Mouse (Mus musculus): ENCODE measurements around the gene Gjd3. TPM values are rescaled to one million over a fixed set of nuclear protein-coding genes. Genes with fewer than 3 reads are reported as not detected.
"Not testable (repeated sequence)": the region's sequence is repeated elsewhere in the genome, so short reads cannot be mapped to it uniquely, and the experiment has no call there.

The Gjd3 gene
- polyA plus RNA-seq, 1 experiment from 2014 or later, result 0.56 TPM

DNA sequence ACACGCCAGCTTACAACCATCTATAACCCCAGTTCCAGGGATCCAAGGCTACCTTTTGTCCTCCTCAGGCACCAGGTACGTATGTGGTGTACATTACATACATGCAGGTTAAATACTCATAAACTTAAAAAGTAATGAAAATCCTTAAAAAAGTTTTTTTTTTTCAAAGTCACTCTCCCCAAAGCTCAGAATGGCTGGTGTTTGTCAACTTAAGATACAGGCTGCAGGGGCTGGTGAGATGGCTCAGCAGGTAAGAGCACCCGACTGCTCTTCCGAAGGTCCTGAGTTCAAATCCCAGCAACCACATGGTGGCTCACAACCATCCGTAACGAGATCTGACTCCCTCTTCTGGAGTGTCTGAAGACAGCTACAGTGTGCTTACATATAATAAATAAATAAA is 5.4 kb upstream of the Gjd3 start:
- H3K9me3 ChIP-seq (ENCODE audit: control insufficient read depth, low read length); H3K27me3 ChIP-seq (replicated peaks; ENCODE audit: control insufficient read depth, insufficient read depth, low read length); DNase-seq (ENCODE audit: low spot score); H3K4me1 ChIP-seq (ENCODE audit: control insufficient read depth, insufficient read depth, low read length); H3K9ac ChIP-seq (ENCODE audit: low read depth, low read length); H3K27ac ChIP-seq (replicated peaks; ENCODE audit: low read depth, low read length); ATAC-seq (ENCODE audit: low read depth); H3K4me2 ChIP-seq (ENCODE audit: low read depth, low read length); H3K4me3 ChIP-seq (ENCODE audit: low read depth, low read length): not testable (repeated sequence)
- 92% methylated on average over 4 of the region's 6 CpGs for WGBS
- H3K36me3 ChIP-seq (ENCODE audit: control insufficient read depth, insufficient read depth, low read length), result peaks cover 20% of the 10 kb centered on the region

DNA sequence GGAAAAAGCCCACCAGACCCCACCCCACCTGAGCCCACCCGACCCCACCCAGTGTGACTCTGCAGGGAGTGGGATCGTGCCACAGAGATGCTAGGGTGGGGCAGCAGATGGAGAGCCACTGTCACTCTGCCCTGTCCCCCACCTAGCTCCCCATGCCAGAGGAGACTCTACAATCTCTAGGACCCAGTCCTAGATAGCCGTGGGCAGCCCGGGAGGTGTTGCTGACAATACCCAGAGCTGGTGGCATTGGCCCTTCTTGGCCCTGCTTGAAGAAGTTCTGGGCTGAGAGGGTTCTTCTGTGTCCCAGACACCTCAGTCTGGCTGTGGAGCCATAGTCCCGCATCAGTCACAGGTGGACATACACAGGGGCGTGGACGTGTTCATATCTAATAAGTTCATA is 2.7 kb upstream of the Gjd3 start:
- Histone ChIP-seq H3K27ac (replicated peaks; ENCODE audit: low read depth, low read length) (no peak overlapping the region), H3K9ac (ENCODE audit: low read depth, low read length) (no peak overlapping the region), H3K27me3 (replicated peaks; ENCODE audit: control insufficient read depth, insufficient read depth, low read length) (peaks cover 9% of the 10 kb centered on the region), H3K4me3 (ENCODE audit: low read depth, low read length) (no peak overlapping the region), H3K36me3 (ENCODE audit: control insufficient read depth, insufficient read depth, low read length) (no peaks in the 10 kb centered on the region), H3K9me3 (ENCODE audit: control insufficient read depth, low read length) (no peaks in the 10 kb centered on the region), H3K4me2 (ENCODE audit: low read depth, low read length) (no peak overlapping the region), H3K4me1 (ENCODE audit: control insufficient read depth, insufficient read depth, low read length) (peaks cover 5% of the 10 kb centered on the region)
- 91% methylated on average over 7 of the region's 7 CpGs for WGBS
- no peak for DNase-seq (ENCODE audit: low spot score)
- no peak for ATAC-seq (ENCODE audit: low read depth)

DNA sequence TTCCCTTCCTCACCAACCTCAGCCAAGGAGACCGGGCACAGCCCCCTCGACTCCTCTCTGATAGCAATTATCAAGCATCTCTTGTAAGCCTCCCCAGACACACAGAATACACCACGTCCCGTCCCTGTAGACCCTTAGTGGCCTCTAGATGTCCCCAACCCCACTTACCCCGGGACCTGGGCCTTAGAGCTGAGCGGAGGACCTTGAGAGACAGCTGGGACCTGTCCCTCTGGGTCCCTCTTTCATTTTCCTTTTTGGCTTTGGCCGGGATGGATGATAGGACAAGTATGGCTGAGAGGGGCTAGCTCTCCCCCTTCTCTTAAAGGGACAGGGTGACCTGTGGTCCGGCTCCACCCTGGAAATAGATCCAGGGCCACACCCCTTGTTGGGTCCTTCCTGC is 735 bp upstream of the Gjd3 start:
- Histone ChIP-seq H3K4me2 (ENCODE audit: low read depth, low read length) (no peak overlapping the region), H3K4me3 (ENCODE audit: low read depth, low read length) (no peak overlapping the region), H3K36me3 (ENCODE audit: control insufficient read depth, insufficient read depth, low read length) (no peaks in the 10 kb centered on the region), H3K27ac (replicated peaks; ENCODE audit: low read depth, low read length) (no peak overlapping the region), H3K27me3 (replicated peaks; ENCODE audit: control insufficient read depth, insufficient read depth, low read length) (peaks cover 9% of the 10 kb centered on the region), H3K9me3 (ENCODE audit: control insufficient read depth, low read length) (no peaks in the 10 kb centered on the region), H3K4me1 (ENCODE audit: control insufficient read depth, insufficient read depth, low read length) (peaks cover 5% of the 10 kb centered on the region), H3K9ac (ENCODE audit: low read depth, low read length) (no peak overlapping the region)
- no peak for DNase-seq (ENCODE audit: low spot score)
- no peak for ATAC-seq (ENCODE audit: low read depth)
- 54% methylated on average over 8 of the region's 8 CpGs for WGBS

DNA sequence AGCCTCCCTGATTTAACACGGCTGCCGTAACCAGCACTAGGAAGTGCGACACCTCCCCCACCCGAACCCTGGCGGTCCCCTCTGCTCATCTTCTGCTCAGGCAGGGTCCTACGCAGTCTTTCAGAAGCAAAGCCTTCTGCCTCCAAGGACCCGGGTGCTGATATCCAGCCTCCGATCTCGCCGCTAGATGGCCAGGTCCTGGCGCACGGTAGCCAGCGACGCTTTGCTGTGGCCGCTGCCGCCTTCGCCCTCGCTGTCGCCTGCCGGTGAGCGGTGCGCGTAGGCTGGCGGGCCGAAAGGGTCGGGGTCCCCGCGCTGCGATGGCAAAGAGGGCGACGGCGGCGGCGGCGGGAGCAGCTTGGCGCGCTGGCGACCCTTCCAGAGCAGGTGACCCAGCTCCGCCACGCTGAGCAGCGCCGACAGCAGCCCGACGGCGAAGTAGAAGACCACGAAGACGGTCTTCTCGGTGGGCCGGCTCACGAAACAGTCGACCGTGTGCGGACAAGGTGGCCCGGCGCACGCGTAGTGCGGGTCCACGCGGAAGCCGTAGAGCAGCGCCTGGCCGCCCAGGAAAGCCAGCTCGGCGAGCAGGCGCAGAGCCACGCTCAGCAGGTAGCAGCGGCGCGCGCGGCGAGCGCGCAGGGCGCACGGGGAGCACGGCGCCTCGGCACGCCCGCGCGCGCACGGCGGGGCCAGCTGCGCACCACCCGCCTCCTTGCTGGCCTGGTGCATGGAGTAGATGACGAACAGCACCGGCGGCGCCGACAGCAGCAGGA is 631 bp downstream of the Gjd3 start:
- ATAC-seq (ENCODE audit: low read depth) (peak; percentile 76), DNase-seq (ENCODE audit: low spot score) (peak; percentile 69)
- Histone ChIP-seq H3K4me1 (ENCODE audit: control insufficient read depth, insufficient read depth, low read length) (peaks cover 5% of the 10 kb centered on the region), H3K9me3 (ENCODE audit: control insufficient read depth, low read length) (no peaks in the 10 kb centered on the region), H3K27ac (replicated peaks; ENCODE audit: low read depth, low read length) (no peak overlapping the region; the same call in 1 of the 2 replicates), H3K4me2 (ENCODE audit: low read depth, low read length) (peak overlapping the region; percentile 98), H3K9ac (ENCODE audit: low read depth, low read length) (peak overlapping the region; percentile 67), H3K36me3 (ENCODE audit: control insufficient read depth, insufficient read depth, low read length) (no peaks in the 10 kb centered on the region), H3K4me3 (ENCODE audit: low read depth, low read length) (peak overlapping the region; percentile 63), H3K27me3 (replicated peaks; ENCODE audit: control insufficient read depth, insufficient read depth, low read length) (peaks cover 9% of the 10 kb centered on the region)
- under 1% methylated on average over 50 of the region's 94 CpGs for WGBS

DNA sequence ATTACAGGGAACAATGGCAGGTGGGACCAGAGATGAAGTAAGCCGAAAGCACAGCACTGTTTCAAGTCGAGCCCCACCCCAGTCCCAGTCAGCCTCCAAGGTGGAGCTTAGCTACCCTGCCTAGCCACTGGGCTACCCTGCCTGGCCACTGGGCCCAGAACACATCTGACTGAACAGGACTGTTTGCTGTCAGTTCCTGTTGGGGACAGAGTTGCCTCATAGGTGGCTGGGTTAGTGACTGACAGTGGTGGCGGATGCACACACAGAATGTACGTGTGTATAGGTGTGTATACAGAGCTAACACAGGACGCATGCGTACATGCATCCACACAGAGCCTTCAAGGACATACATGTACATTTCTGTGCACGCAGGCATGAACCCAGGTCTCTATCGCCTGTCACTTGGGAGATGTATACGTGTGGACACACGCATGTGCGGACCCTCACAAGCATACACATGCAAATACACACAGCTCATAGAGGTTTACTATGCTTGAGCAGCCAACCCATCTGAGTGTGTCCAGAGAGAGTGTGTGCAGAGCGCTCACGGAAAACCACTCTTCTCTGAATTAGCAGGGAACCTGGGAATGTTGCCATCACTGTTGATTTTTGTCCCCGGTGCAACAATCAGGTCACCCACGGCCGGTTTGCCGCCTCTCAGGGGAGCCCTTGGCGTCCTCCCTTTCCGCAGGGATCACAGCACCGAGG is 1.4 kb downstream of the Gjd3 start:
- no peak for ATAC-seq (ENCODE audit: low read depth)
- no peak for DNase-seq (ENCODE audit: low spot score)

DNA sequence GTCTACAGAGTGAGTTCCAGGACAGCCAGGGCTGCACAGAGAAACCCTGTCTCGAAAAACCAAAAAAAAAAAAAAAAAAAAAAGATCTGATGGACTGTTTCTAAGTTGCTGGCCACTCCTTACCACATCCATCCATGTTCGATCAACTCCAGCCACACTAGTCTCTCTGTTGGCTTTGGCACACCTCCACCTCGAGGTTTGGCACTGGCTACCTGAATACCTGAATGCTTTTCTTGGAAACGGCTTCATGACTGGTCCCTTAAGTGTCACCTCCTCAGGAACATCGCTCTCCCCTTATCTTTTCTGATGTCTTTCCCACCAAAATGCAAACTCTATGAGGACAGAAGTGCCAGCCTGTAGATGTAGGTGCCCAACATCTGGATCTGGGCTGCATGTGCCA is 3.5 kb downstream of the Gjd3 start:
- no peak for ATAC-seq (ENCODE audit: low read depth)
- H3K4me3 ChIP-seq (ENCODE audit: low read depth, low read length), result no peak overlapping the region
- H3K4me1 ChIP-seq (ENCODE audit: control insufficient read depth, insufficient read depth, low read length), result peaks cover 5% of the 10 kb centered on the region
- peaks cover 15% of the 10 kb centered on the region for H3K36me3 ChIP-seq (ENCODE audit: control insufficient read depth, insufficient read depth, low read length)
- no peaks in the 10 kb centered on the region for H3K9me3 ChIP-seq (ENCODE audit: control insufficient read depth, low read length)
- peaks cover 9% of the 10 kb centered on the region for H3K27me3 ChIP-seq (replicated peaks; ENCODE audit: control insufficient read depth, insufficient read depth, low read length)
- 63% methylated on average over 4 of the region's 5 CpGs for WGBS
- H3K27ac ChIP-seq (replicated peaks; ENCODE audit: low read depth, low read length), result no peak overlapping the region
- no peak overlapping the region for H3K9ac ChIP-seq (ENCODE audit: low read depth, low read length)
- no peak for DNase-seq (ENCODE audit: low spot score)
- no peak overlapping the region for H3K4me2 ChIP-seq (ENCODE audit: low read depth, low read length)

More for the DNA sequence above, 1.4 kb downstream of the Gjd3 start:
- Histone ChIP-seq H3K4me3 (ENCODE audit: low read depth, low read length) (peak overlapping the region; percentile 63), H3K4me2 (ENCODE audit: low read depth, low read length) (peak overlapping the region; percentile 98), H3K9ac (ENCODE audit: low read depth, low read length) (peak overlapping the region; percentile 67), H3K4me1 (ENCODE audit: control insufficient read depth, insufficient read depth, low read length) (peaks cover 5% of the 10 kb centered on the region), H3K36me3 (ENCODE audit: control insufficient read depth, insufficient read depth, low read length) (0 out of 2 replicates have a peak, but pooled peaks cover 1% of the 10 kb centered on the region), H3K27ac (replicated peaks; ENCODE audit: low read depth, low read length) (no peak overlapping the region), H3K27me3 (replicated peaks; ENCODE audit: control insufficient read depth, insufficient read depth, low read length) (peaks cover 9% of the 10 kb centered on the region), H3K9me3 (ENCODE audit: control insufficient read depth, low read length) (no peaks in the 10 kb centered on the region)
- WGBS, result 34% methylated on average over 20 of the region's 20 CpGs

DNA sequence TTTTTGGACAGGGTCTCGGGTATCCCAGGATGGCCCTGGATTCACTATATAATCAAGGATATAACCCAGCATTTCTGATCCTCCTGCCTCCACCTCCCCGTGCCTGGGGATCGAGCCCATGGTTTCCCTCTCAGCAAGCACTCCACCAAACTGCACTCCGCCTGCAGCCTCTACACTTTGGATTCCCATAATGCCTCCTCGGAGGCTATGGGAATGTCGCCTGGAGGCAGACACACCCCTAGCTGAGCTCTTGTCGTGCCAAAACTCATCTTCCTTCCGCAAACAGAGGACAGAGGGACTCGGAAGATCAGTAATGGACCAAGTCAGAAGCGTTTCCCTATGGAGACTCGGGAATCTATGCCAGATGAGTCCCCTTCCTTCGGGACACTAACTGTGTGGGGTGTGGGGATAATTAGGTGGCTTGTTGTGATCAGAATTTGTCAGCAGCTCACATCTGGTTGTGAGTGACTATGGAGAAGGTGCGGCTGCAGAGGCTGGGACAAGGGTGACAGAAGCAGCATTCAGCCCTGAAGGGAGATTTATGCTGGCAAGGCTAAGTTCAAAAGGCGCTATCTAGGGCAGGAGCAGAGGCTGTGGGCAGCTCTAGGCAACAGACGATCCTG is 4.2 kb downstream of the Gjd3 start:
- Histone ChIP-seq H3K4me1 (ENCODE audit: control insufficient read depth, insufficient read depth, low read length) (peaks cover 5% of the 10 kb centered on the region), H3K27ac (replicated peaks; ENCODE audit: low read depth, low read length) (no peak overlapping the region), H3K9ac (ENCODE audit: low read depth, low read length) (no peak overlapping the region), H3K4me3 (ENCODE audit: low read depth, low read length) (no peak overlapping the region), H3K9me3 (ENCODE audit: control insufficient read depth, low read length) (no peaks in the 10 kb centered on the region), H3K4me2 (ENCODE audit: low read depth, low read length) (no peak overlapping the region), H3K36me3 (ENCODE audit: control insufficient read depth, insufficient read depth, low read length) (peaks cover 22% of the 10 kb centered on the region), H3K27me3 (replicated peaks; ENCODE audit: control insufficient read depth, insufficient read depth, low read length) (peaks cover 5% of the 10 kb centered on the region)
- WGBS, result 39% methylated on average over 15 of the region's 15 CpGs
- no peak for DNase-seq (ENCODE audit: low spot score)
- no peak for ATAC-seq (ENCODE audit: low read depth)

DNA sequence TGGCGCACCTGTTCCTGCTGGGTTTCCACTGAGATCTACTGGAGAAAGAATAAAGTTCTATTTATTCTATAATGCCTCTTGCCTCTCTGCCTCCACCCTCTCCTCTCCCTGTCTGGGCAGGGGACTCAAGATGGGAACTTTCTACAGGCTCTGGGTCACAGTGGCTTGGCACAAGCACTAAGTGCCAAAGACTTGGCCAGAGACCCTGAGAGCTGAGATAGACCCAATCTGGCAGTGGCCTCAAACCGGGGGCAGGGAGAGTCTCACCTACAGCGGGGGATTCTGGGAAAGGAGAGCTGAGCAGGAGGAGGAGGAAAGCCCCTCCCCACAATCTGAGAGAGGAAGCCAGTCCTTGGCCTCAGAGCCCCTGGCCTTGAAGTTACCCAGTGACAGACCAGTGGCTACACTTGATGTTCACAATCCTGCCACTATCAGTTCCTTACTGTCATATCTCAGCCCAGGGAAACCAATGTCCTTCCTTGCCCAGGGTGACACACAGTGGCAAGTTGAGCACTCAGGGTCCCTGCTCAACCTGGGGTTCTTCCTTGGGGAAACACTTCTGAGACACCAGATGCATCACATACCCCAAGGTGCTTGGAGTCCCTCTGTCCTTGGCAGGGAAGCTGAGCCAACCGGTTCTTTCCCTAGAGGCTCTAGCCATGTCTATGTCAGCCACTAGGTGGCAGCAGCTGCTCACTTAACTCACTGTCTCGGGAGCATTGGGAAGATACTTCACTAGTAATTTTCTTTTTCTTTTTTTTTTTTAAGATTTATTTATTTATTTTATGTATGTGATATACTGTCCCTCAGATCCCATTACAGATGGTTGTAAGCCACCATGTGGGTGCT is 7.7 kb downstream of the Gjd3 start:
- Histone ChIP-seq H3K4me3 (ENCODE audit: low read depth, low read length) (no peak overlapping the region), H3K4me2 (ENCODE audit: low read depth, low read length) (no peak overlapping the region), H3K9ac (ENCODE audit: low read depth, low read length) (no peak overlapping the region), H3K27me3 (replicated peaks; ENCODE audit: control insufficient read depth, insufficient read depth, low read length) (no peaks in the 10 kb centered on the region), H3K4me1 (ENCODE audit: control insufficient read depth, insufficient read depth, low read length) (peaks cover 9% of the 10 kb centered on the region), H3K36me3 (ENCODE audit: control insufficient read depth, insufficient read depth, low read length) (peaks cover 57% of the 10 kb centered on the region), H3K9me3 (ENCODE audit: control insufficient read depth, low read length) (no peaks in the 10 kb centered on the region), H3K27ac (replicated peaks; ENCODE audit: low read depth, low read length) (no peak overlapping the region)
- WGBS, result 55% methylated on average over 5 of the region's 5 CpGs
- ATAC-seq (ENCODE audit: low read depth) (no peak; the same call in 1 of the 2 replicates), DNase-seq (ENCODE audit: low spot score) (peak; percentile 81)

Measured in embryonic facial prominence, embryonic 14.5 days (tissue).